Mouse (Mus musculus) adrenal gland, postnatal 0 days (tissue): ENCODE measurements around the gene Mrpl10. TPM values are rescaled to one million over a fixed set of nuclear protein-coding genes. Genes with fewer than 3 reads are reported as not detected.

Experiments used
- microRNA-seq: library from miRNA; unstranded; fragments of <30 nt; microRNA quantifications from one replicate; pipeline ENCODE4, GENCODE M21; 2016; ENCODE audit warnings: borderline replicate concordance; ENCODE audit not compliant: insufficient number of aligned reads
- polyA plus RNA-seq: library from polyadenylated mRNA; unstranded; fragments of >200 nt; fragmentation: Nextera tagmentation; extraction: Ambion mirVana; gene quantifications from 2 replicates; pipeline ENCODE4 v1.2.1, GENCODE M21; 2015

The Mrpl10 gene
- polyA plus RNA-seq: 60.0 and 107 TPM in 2 replicates

GRCm38 (mm10) chr11:97041022-97041899 is at the start of gene Mrpl10, which contains the start of gene Lrrc46:
Gene Mrpl10, plus strand, starts transcription at chr11:97041560.
Gene Lrrc46, minus strand, starts transcription at chr11:97041407.

DNA sequence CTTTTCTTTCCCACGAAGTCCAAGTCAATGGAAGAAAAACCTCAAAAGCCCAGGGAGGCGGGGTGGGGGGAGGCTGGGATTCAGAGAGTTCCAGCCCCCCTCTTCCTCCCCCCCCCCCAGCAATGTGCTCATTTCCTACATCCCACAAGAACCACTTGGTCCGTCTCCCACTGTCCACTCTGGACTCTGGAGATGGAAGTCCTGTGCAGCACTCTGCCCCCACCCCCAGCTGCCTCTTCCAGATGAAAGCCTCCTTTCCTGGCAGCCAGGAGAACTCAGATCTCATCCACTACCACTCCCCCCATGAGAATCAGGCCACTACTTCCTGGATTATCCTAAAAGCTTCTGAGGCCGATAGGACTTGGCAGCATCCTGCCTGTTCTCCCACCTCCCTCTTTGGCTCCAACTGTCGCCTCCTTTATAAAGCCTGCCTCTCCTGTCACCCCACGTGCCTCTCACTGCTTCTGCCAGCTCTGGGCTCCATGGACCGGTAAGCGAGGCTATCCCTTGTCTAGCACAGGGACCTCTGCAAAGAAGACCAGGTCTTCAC is 28.2 kb upstream of the Mrpl10 start, which contains the start of gene Sp6:
TSS of gene Sp6 (plus strand) at position 274 of the 550 bp plus-strand sequence.

GRCm38 (mm10) chr11:97029686-97030417 is 11.5 kb upstream of the Mrpl10 start, which contains the start of gene Scrn2:
Gene Scrn2, plus strand, starts transcription at chr11:97029938.

GRCm38 (mm10) chr11:97050216-97050943 is 9.0 kb downstream of the Mrpl10 start, which contains the start of gene Osbpl7:
Gene Osbpl7, plus strand, starts transcription at chr11:97050628.

Small RNA genes within 50 kb of the gene (microRNA-seq; reads per million reads assigned to microRNA genes)
- not detected for gene Mir8103

Other genes with a start within 250 kb of the Mrpl10 start
- 55.8 and 96.5 TPM in 2 replicates for gene Nfe2l1, start 211.6 kb upstream of the Mrpl10 start, polyA plus RNA-seq
- 116 and 179 TPM in 2 replicates for gene Copz2, start 191.7 kb upstream of the Mrpl10 start, polyA plus RNA-seq
- gene Cdk5rap3, start 125.1 kb upstream of the Mrpl10 start, polyA plus RNA-seq: 67.4 and 76.8 TPM in 2 replicates
- gene Prr15l, start 113.5 kb upstream of the Mrpl10 start, polyA plus RNA-seq: 1.4 and 1.9 TPM in 2 replicates
- gene Pnpo, start 97.6 kb upstream of the Mrpl10 start, polyA plus RNA-seq: 26.1 and 40.0 TPM in 2 replicates
- 13.0 and 14.4 TPM in 2 replicates for gene Sp2, start 58.6 kb upstream of the Mrpl10 start, polyA plus RNA-seq
- not detected in 2 replicates for gene Sp6, start 28.2 kb upstream of the Mrpl10 start, polyA plus RNA-seq
- 19.7 and 38.7 TPM in 2 replicates for gene Scrn2, start 11.6 kb upstream of the Mrpl10 start, polyA plus RNA-seq
- gene Lrrc46, start 153 bp upstream of the Mrpl10 start, polyA plus RNA-seq: 1.7 TPM in 2 replicates
- gene Osbpl7, start 9.1 kb downstream of the Mrpl10 start, polyA plus RNA-seq: 5.1 and 9.9 TPM in 2 replicates
- 0.28 and 0.50 TPM in 2 replicates for gene Tbx21, start 73.8 kb downstream of the Mrpl10 start, polyA plus RNA-seq
- 4.4 and 5.1 TPM in 2 replicates for gene Tbkbp1, start 109.9 kb downstream of the Mrpl10 start, polyA plus RNA-seq
- 16.4 and 17.9 TPM in 2 replicates for gene Kpnb1, start 146.3 kb downstream of the Mrpl10 start, polyA plus RNA-seq
- gene Npepps, start 239.1 kb downstream of the Mrpl10 start, polyA plus RNA-seq: 32.5 and 54.5 TPM in 2 replicates